Comparison of ENCODE assay signal across 8 mouse cellular contexts in the genomic region with DNA sequence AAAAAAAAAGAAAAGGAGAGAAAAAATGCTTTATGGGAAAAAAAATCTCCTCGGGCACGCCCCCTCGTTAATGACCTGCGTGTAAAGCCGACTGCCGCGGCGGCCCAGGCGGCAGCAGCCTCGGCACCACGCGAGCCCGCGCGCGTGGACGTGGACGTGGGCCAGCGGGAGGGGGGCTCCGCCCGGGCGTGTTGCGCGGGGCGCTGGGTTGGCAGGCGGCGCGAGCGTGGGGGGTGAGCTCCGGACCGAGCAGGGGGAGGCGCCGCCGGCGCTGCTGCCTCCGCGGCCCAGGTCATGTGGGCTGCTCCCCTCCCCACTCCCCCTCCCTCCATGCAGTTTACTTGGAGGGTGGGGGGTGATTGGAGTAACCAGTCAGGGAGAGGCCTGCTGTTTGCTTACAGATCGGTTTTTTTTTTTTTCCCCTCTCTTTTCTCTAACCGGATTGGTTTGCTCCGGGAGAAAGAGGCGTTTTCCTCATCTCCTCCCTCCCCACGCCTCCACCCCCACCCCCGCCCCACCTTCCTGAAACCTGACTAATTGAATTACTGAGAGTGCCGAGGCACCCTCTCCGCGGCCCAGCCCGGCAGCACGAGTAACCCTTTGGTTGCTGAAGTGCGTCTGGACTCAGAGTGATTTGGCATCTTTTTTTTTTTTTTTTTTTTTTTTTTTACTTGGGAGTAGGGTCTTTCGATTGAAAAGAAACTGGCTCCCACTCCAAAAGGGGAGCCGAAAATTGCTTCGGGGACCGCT. TPM values are rescaled to one million over a fixed set of nuclear protein-coding genes. Genes with fewer than 3 reads are reported as not detected.
DNase-seq lines count a peak whose midpoint lies in the region; ATAC-seq and TF ChIP-seq lines count a peak whose summit lies in the region.

No protein-coding gene starts in this region.

- peaks cover 10% of the 10 kb centered on the region for H3K4me1 ChIP-seq in forebrain, embryonic 16.5 days (replicated peaks; ENCODE audit: control insufficient read depth, insufficient read depth, low read length)
- peaks cover 3% of the 10 kb centered on the region; the same call in 1 of the 2 replicates for H3K4me1 ChIP-seq in lung, adult 2 months (ENCODE audit: control insufficient read depth, insufficient read depth, low read length)

- H3K4me3 ChIP-seq in forebrain, embryonic 16.5 days (replicated peaks; ENCODE audit: low read length), result peak overlapping the region; percentile 64
- H3K4me3 ChIP-seq in layer of hippocampus, adult 2 months, result peak overlapping the region; percentile 63
- H3K4me3 ChIP-seq in lung, adult 2 months (replicated peaks; ENCODE audit: extremely low read depth, low read depth, low read length), result peak overlapping the region; percentile 75

- DNase-seq in ES-CJ7 (ENCODE audit: low read depth, low spot score), result peak; percentile 95
- peak; percentile 53 for DNase-seq in cerebellum, adult 11-12 months
- DNase-seq in heart, postnatal 25 days (ENCODE audit: low spot score), result peak; percentile 73
- DNase-seq in layer of hippocampus, adult 2 months (ENCODE audit: low spot score in 2 of 2), result peak; percentile 58 to 63
- peak; percentile 75 for DNase-seq in lung, adult 2 months
- DNase-seq in ovary, postnatal 10 days (ENCODE audit: low spot score), result peak; percentile 66
- DNase-seq in thymus, postnatal 4 days, result peak; percentile 41

- H3K27ac ChIP-seq in forebrain, embryonic 16.5 days (ENCODE audit: low read length), result peak overlapping the region; percentile 68
- peak overlapping the region; percentile 65 for H3K27ac ChIP-seq in layer of hippocampus, adult 2 months

- whole genome bisulfite sequencing in forebrain, embryonic 16.5 days, result 0% methylated on average over 51 of the region's 53 CpGs
- 1% methylated on average over 52 of the region's 53 CpGs for WGBS in lung, adult 2 months

- H3K4me2 ChIP-seq in forebrain, embryonic 16.5 days (ENCODE audit: low read length), result peak overlapping the region; percentile 95

- intact Hi-C loops in heart, postnatal 25 days (cut with DNase I), result loop anchor here (5.0 kb wide), 1 partner anchor 101 kb away; no protein-coding TSS in a partner anchor

- no peaks in the 10 kb centered on the region for H3K36me3 ChIP-seq in forebrain, embryonic 16.5 days (ENCODE audit: control insufficient read depth, insufficient read depth)

- no peak for TF ChIP-seq POLR2A in lung, adult 2 months (IDR thresholded peaks at IDR 0.05; ENCODE audit: borderline replicate concordance, extremely low read depth, low read depth, low read length)

- no peak for TF ChIP-seq CTCF in layer of hippocampus, adult 2 months (conservative IDR thresholded peaks at IDR 0.05)
- TF ChIP-seq CTCF in lung, adult 2 months (IDR thresholded peaks at IDR 0.05; ENCODE audit: insufficient read depth, low read length), result no peak

- peak; percentile 72 for ATAC-seq in forebrain, embryonic 16.5 days

- H3K9me3 ChIP-seq in forebrain, embryonic 16.5 days (ENCODE audit: control insufficient read depth, low read length), result no peaks in the 10 kb centered on the region

- no peaks in the 10 kb centered on the region for H3K27me3 ChIP-seq in forebrain, embryonic 16.5 days (replicated peaks; ENCODE audit: control insufficient read depth, insufficient read depth, low read length)

- peak overlapping the region; percentile 85 for H3K9ac ChIP-seq in forebrain, embryonic 16.5 days (replicated peaks; ENCODE audit: low read depth, low read length)

RNA-seq across cellular contexts. Expression of a gene that starts 1.8 kb away (rescaled TPM):
- polyA plus RNA-seq in forebrain, embryonic 16.5 days (2015; fragmentation: Nextera tagmentation; extraction: Ambion mirVana), result 20.0 and 22.4 TPM in 2 replicates
- 10 to 100 TPM; 21.0 to 23.0 TPM for total RNA-seq in heart, postnatal 25 days (2021)
- 1 to 10 TPM; 6.7 to 8.5 TPM for total RNA-seq in layer of hippocampus, adult 2 months (2021)
- polyA plus RNA-seq in lung, adult 2 months (2012; rRNA removed), result 1.5 and 2.3 TPM in 2 replicates

Comparison
In these comparisons a context has a peak if more than half of its experiments do, and no peak if none do; other contexts are left out.
1. Peak in every context shown above with its lines: DNase-seq, ATAC-seq, H3K4me3 ChIP-seq and H3K27ac ChIP-seq.
2. DNase-seq: peak in every context shown above with its lines; median percentile 95 in ES-CJ7; 75 in lung, adult 2 months; 73 in heart, postnatal 25 days; 66 in ovary, postnatal 10 days; 60 in layer of hippocampus, adult 2 months; 53 in cerebellum, adult 11-12 months; 41 in thymus, postnatal 4 days.